Mouse (Mus musculus) G1E (cell line): ENCODE results near the gene Wars2.

Experiments
- CTCF ChIP-seq: IDR thresholded peaks from 2 replicates; pipeline ENCODE4 v1.5.1; 2012; ENCODE audit warnings: low read depth, low read length, inconsistent platforms, mixed read lengths
- TAL1 ChIP-seq: conservative IDR thresholded peaks from 2 replicates; pipeline ENCODE4 v1.6.1; 2012; ENCODE audit warnings: low read depth, low read length, inconsistent platforms, mixed read lengths

DNA sequence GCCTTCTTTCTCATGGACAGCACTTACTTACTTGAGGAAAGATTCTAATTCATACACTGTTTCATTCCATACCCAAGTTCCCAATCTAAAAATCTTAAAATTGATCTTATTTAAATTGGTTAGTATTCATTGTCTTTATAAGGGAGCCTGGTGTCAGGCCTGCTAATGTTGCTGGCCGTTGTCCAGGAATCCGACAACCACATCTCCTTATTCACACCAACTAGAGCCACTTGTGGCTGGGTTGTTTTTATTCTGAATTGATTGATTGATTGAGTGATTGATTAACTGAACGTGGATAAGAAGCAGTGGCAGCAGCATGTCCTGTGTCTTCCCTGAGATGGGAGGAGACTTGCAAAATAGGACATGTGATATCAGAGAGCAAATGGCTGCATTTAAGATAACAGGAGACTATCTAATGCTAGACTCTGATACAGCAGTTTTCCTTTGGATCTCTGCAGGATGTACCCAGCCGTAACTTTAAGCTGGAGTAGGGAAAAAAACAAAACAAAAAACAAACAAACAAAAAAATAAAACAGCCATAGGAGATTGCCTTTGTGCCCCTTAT lies 16.7 kb downstream of the Wars2 start:
- no peak for TF ChIP-seq TAL1
- TF ChIP-seq CTCF = no peak
